Mouse (Mus musculus): Measurements from ENCODE around the gene Izumo3. TPM values are rescaled to one million over a fixed set of nuclear protein-coding genes. Genes with fewer than 3 reads are reported as not detected.
"Not testable (repeated sequence)": the region's sequence is repeated elsewhere in the genome, so short reads cannot be mapped to it uniquely, and the experiment has no call there.

Izumo3 gene
- total RNA-seq (2014; fragmentation: Nextera tagmentation) (not detected in 2 replicates), total RNA-seq (2017) (not detected in 2 replicates), polyA plus RNA-seq (2012) (not detected in 2 replicates)

- no peak for DNase-seq (ENCODE audit: low spot score)
- no peaks in the 10 kb centered on the region for H3K27me3 ChIP-seq (ENCODE audit: insufficient read depth, low read length)
- no peak for TF ChIP-seq GATA2 (IDR thresholded peaks at IDR 0.05; ENCODE audit: borderline replicate concordance, low read depth, low read length)
- no peak for TF ChIP-seq GATA1 (IDR thresholded peaks at IDR 0.05; ENCODE audit: borderline replicate concordance, low read length)
- no peak for TF ChIP-seq CTCF (IDR thresholded peaks at IDR 0.05; ENCODE audit: low read depth, low read length)
- TF ChIP-seq TAL1 (conservative IDR thresholded peaks at IDR 0.05; ENCODE audit: low read depth, low read length), result no peak
- no peak for TF ChIP-seq POLR2AphosphoS5 (IDR thresholded peaks at IDR 0.05; ENCODE audit: insufficient replicate concordance, low read depth, low read length)
- no peaks in the 10 kb centered on the region for H3K9me3 ChIP-seq (replicated peaks)
- ATAC-seq (ENCODE audit: extremely low read depth, insufficient number of reproducible peaks, low FRiP score, poor library complexity, severe bottlenecking), result no peak
- H3K4me3 ChIP-seq (ENCODE audit: low read depth, low read length), result no peak within 1 kb of the TSS
- no peaks in the 10 kb centered on the region for H3K4me1 ChIP-seq (ENCODE audit: insufficient read depth, low read depth, low read length)
- no peaks in the 10 kb centered on the region for H3K36me3 ChIP-seq (replicated peaks)
Measured at GRCm38 (mm10) chr4:92147134-92147533, at the start of gene Izumo3. Gene Izumo3, minus strand, starts transcription at chr4:92147234.

- H3K4me3 ChIP-seq (ENCODE audit: low read depth, low read length); H3K36me3 ChIP-seq (replicated peaks); H3K9me3 ChIP-seq (replicated peaks); H3K4me1 ChIP-seq (ENCODE audit: insufficient read depth, low read depth, low read length); H3K27me3 ChIP-seq (ENCODE audit: insufficient read depth, low read length); ATAC-seq (ENCODE audit: extremely low read depth, insufficient number of reproducible peaks, low FRiP score, poor library complexity, severe bottlenecking); DNase-seq (ENCODE audit: low spot score): not testable (repeated sequence)
Measured at GRCm38 (mm10) chr4:92191649-92192048, 44.6 kb upstream of the Izumo3 start, which contains the start of gene Gm12666. Gene Gm12666, minus strand, starts transcription at chr4:92191749.

DNA sequence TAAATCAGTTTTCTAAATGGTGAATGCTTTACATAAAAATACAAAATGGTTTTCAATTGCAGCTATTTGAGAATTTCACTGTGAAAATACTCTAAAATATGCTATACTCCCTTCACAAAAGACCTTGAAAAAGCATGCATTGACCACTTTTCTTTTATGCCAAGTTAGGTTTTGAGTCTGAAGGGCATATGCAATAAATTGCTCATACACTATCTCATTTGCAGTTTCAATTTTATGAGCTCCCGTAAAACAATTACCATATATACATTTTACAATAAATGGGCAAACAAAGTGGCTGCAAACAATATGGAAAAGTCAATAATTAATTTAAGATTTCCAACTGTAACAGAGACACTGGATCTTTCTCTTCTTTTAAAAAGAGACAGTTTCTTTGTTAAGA lies 5.6 kb upstream of the Izumo3 start:
- no peak for TF ChIP-seq GATA2 (IDR thresholded peaks at IDR 0.05; ENCODE audit: borderline replicate concordance, low read depth, low read length)
- no peak for TF ChIP-seq POLR2AphosphoS5 (IDR thresholded peaks at IDR 0.05; ENCODE audit: insufficient replicate concordance, low read depth, low read length)
- no peak for TF ChIP-seq GATA1 (IDR thresholded peaks at IDR 0.05; ENCODE audit: borderline replicate concordance, low read length)
- no peak for TF ChIP-seq TAL1 (conservative IDR thresholded peaks at IDR 0.05; ENCODE audit: low read depth, low read length)
- no peak for TF ChIP-seq CTCF (IDR thresholded peaks at IDR 0.05; ENCODE audit: low read depth, low read length)
- Histone ChIP-seq H3K36me3 (replicated peaks) (no peaks in the 10 kb centered on the region), H3K27me3 (ENCODE audit: insufficient read depth, low read length) (no peaks in the 10 kb centered on the region), H3K9me3 (replicated peaks) (no peaks in the 10 kb centered on the region), H3K4me3 (ENCODE audit: low read depth, low read length) (no peak overlapping the region), H3K4me1 (ENCODE audit: insufficient read depth, low read depth, low read length) (no peaks in the 10 kb centered on the region)
- ATAC-seq (ENCODE audit: extremely low read depth, insufficient number of reproducible peaks, low FRiP score, poor library complexity, severe bottlenecking), result no peak
- no peak for DNase-seq (ENCODE audit: low spot score)

DNA sequence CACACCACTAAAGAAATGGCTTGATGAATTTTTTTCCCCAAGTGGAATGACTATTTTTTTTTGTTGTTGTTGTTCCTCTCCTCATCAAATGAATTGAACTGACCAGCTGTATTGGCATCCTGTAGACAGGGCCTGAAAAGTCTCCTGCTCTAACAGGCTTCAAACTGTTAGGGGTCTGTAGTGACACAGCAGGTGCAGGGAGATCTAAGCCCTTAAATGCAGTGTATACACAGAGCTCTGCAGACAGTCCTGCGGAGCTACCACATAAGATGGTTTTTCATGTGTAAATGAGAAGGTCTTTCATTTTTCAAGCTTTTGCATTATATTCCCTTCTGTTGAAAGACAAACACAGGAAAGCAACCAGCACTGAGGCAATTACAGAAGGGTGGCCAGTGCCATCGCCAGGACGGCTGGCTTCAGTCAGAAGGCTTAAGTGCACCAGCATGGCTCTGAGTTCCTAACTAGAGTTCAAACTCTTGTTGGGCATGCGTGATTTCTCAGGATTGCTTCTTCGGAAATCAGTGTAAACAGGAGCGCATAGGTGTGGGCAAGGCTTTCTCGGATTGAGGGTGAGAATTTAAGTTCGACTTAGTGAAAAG lies 35.5 kb downstream of the Izumo3 start:
- Histone ChIP-seq H3K4me1 (ENCODE audit: insufficient read depth, low read depth, low read length) (no peaks in the 10 kb centered on the region), H3K4me3 (ENCODE audit: low read depth, low read length) (no peak overlapping the region), H3K9me3 (replicated peaks) (no peaks in the 10 kb centered on the region), H3K36me3 (replicated peaks) (no peaks in the 10 kb centered on the region), H3K27me3 (ENCODE audit: insufficient read depth, low read length) (no peaks in the 10 kb centered on the region)
- TF ChIP-seq GATA1 (IDR thresholded peaks at IDR 0.05; ENCODE audit: borderline replicate concordance, low read length) (no peak), TAL1 (conservative IDR thresholded peaks at IDR 0.05; ENCODE audit: low read depth, low read length) (no peak), CTCF (IDR thresholded peaks at IDR 0.05; ENCODE audit: low read depth, low read length) (no peak), GATA2 (IDR thresholded peaks at IDR 0.05; ENCODE audit: borderline replicate concordance, low read depth, low read length) (no peak), POLR2AphosphoS5 (IDR thresholded peaks at IDR 0.05; ENCODE audit: insufficient replicate concordance, low read depth, low read length) (no peak)
- ATAC-seq (ENCODE audit: extremely low read depth, insufficient number of reproducible peaks, low FRiP score, poor library complexity, severe bottlenecking) (no peak), DNase-seq (ENCODE audit: low spot score) (no peak)

GRCm38 (mm10) chr4:92097386-92097785 lies 49.6 kb downstream of the Izumo3 start:
- DNase-seq (ENCODE audit: low spot score) (no peak), ATAC-seq (ENCODE audit: extremely low read depth, insufficient number of reproducible peaks, low FRiP score, poor library complexity, severe bottlenecking) (no peak)
- no peak overlapping the region for H3K4me3 ChIP-seq (ENCODE audit: low read depth, low read length)
- no peaks in the 10 kb centered on the region for H3K4me1 ChIP-seq (ENCODE audit: insufficient read depth, low read depth, low read length)
- no peaks in the 10 kb centered on the region for H3K27me3 ChIP-seq (ENCODE audit: insufficient read depth, low read length)
- H3K36me3 ChIP-seq (replicated peaks), result no peaks in the 10 kb centered on the region
- no peaks in the 10 kb centered on the region for H3K9me3 ChIP-seq (replicated peaks)
- TF ChIP-seq TAL1 (conservative IDR thresholded peaks at IDR 0.05; ENCODE audit: low read depth, low read length) (no peak), GATA2 (IDR thresholded peaks at IDR 0.05; ENCODE audit: borderline replicate concordance, low read depth, low read length) (no peak), POLR2AphosphoS5 (IDR thresholded peaks at IDR 0.05; ENCODE audit: insufficient replicate concordance, low read depth, low read length) (no peak), CTCF (IDR thresholded peaks at IDR 0.05; ENCODE audit: low read depth, low read length) (no peak), GATA1 (IDR thresholded peaks at IDR 0.05; ENCODE audit: borderline replicate concordance, low read length) (no peak)

DNA sequence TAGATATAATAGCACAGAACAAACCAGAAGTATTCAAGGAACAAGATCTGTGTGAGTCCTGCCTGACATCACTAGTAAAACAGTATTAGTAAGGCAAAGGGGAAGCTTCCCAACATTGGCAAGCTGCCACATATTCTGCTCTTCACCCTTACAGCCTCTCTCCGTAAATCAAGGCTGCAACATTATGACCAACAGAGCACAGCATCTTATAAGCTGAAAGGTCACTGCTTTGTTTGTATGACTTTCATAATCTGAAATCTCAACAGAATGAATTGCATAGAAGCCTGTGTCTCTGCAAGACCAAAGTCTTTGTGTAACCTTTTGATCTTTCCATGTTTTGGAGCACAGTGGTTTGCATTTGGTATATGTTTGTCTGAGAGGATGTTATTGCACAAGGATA lies 51.1 kb downstream of the Izumo3 start:
- H3K9me3 ChIP-seq (replicated peaks), result no peaks in the 10 kb centered on the region
- TF ChIP-seq TAL1 (conservative IDR thresholded peaks at IDR 0.05; ENCODE audit: low read depth, low read length) (no peak), GATA1 (IDR thresholded peaks at IDR 0.05; ENCODE audit: borderline replicate concordance, low read length) (no peak), GATA2 (IDR thresholded peaks at IDR 0.05; ENCODE audit: borderline replicate concordance, low read depth, low read length) (no peak), POLR2AphosphoS5 (IDR thresholded peaks at IDR 0.05; ENCODE audit: insufficient replicate concordance, low read depth, low read length) (no peak), CTCF (IDR thresholded peaks at IDR 0.05; ENCODE audit: low read depth, low read length) (no peak)
- no peaks in the 10 kb centered on the region for H3K36me3 ChIP-seq (replicated peaks)
- H3K4me3 ChIP-seq (ENCODE audit: low read depth, low read length), result no peak overlapping the region
- no peaks in the 10 kb centered on the region for H3K27me3 ChIP-seq (ENCODE audit: insufficient read depth, low read length)
- ATAC-seq (ENCODE audit: extremely low read depth, insufficient number of reproducible peaks, low FRiP score, poor library complexity, severe bottlenecking) (no peak), DNase-seq (ENCODE audit: low spot score) (no peak)
- H3K4me1 ChIP-seq (ENCODE audit: insufficient read depth, low read depth, low read length), result no peaks in the 10 kb centered on the region

Other genes starting within 250 kb of the Izumo3 start
- 13.7 and 17.0 TPM in 2 replicates for gene Gm12666, start 44.5 kb upstream of the Izumo3 start, total RNA-seq (2014; fragmentation: Nextera tagmentation)
- 16.3 and 18.5 TPM in 2 replicates for gene Gm12666, start 44.5 kb upstream of the Izumo3 start, total RNA-seq (2017)
- 18.1 and 23.7 TPM in 2 replicates for gene Gm12666, start 44.5 kb upstream of the Izumo3 start, polyA plus RNA-seq (2012)